15 mouse cellular contexts compared by ENCODE assay signal in the genomic region with DNA sequence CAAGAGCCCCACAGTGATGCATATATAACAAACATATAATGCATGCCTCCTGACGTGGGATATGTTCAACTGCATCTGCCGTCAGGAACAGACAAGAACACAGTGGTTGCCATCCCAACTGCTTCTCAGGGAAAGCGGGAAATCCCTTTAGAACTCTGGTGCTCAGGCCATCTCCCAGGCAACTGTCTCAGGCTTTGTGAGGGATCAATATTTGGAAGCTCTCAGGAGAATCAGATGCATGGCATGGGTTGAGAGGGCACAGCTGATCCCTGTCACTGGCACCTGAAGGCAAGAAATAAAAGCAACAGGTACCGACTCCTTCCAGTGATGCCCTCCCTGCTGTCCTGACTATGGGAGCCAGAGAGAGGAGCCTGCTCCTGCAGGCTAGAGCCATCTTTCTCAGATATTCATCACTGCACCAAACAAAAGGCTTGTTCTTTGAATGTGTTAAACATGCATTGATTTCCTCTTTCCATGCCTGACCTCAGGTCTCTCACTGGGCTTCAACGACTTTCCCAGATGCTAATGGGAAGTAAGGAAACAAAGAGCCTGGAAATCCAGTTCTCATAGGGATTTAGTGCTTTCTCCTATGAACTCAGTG.
DNase-seq lines count a peak whose midpoint lies in the region; ATAC-seq and TF ChIP-seq lines count a peak whose summit lies in the region.
"Had no signal": no experiment of that assay in that cellular context is flagged by ENCODE, and none has a peak within 500 bp of the region (broad histone marks: within the 10 kb centered on the region; RNA-seq: fewer than 3 reads in every experiment).

No protein-coding gene starts in this region.

- H3K27me3 ChIP-seq in testis, adult 2 months (ENCODE audit: control insufficient read depth, insufficient read depth, low read length), result no peaks in the 10 kb centered on the region
- H3K27me3 ChIP-seq in forebrain, postnatal 0 days (ENCODE audit: insufficient read depth, low read length), result no peaks in the 10 kb centered on the region
- peaks cover 52% of the 10 kb centered on the region for H3K27me3 ChIP-seq in midbrain, embryonic 10.5 days (ENCODE audit: low read depth, poor library complexity, severe bottlenecking)
- no peaks in the 10 kb centered on the region for H3K27me3 ChIP-seq in kidney, embryonic 15.5 days
- H3K27me3 ChIP-seq: CH12.LX; liver, embryonic 12.5 days; Patski; stomach, embryonic 15.5 days had no signal

- no peaks in the 10 kb centered on the region for H3K9me3 ChIP-seq in forebrain, postnatal 0 days (ENCODE audit: low read length)
- H3K9me3 ChIP-seq in midbrain, embryonic 10.5 days (replicated peaks), result no peaks in the 10 kb centered on the region
- H3K9me3 ChIP-seq in kidney, embryonic 15.5 days (replicated peaks), result no peaks in the 10 kb centered on the region
- H3K9me3 ChIP-seq: liver, embryonic 12.5 days; stomach, embryonic 15.5 days had no signal

- 37% methylated on average over 5 of the region's 5 CpGs for WGBS in forebrain, postnatal 0 days
- WGBS in midbrain, embryonic 10.5 days, result 40% methylated on average over 5 of the region's 5 CpGs
- WGBS in kidney, embryonic 15.5 days, result 73% methylated on average over 5 of the region's 5 CpGs

- no peak overlapping the region for H3K9ac ChIP-seq in forebrain, postnatal 0 days
- no peak overlapping the region for H3K9ac ChIP-seq in kidney, embryonic 15.5 days
- H3K9ac ChIP-seq: liver, embryonic 12.5 days; stomach, embryonic 15.5 days had no signal

- no peak overlapping the region for H3K4me2 ChIP-seq in forebrain, postnatal 0 days (ENCODE audit: low read depth)
- H3K4me2 ChIP-seq in kidney, embryonic 15.5 days, result no peak overlapping the region
- H3K4me2 ChIP-seq: liver, embryonic 12.5 days; stomach, embryonic 15.5 days had no signal

- DNase-seq in testis, postnatal 14 days (ENCODE audit: low spot score), result no peak
- DNase-seq in forebrain, postnatal 0 days, result peak; percentile 38
- peak; percentile 69 for DNase-seq in midbrain, embryonic 10.5 days (ENCODE audit: low spot score)
- no peak for DNase-seq in lung, postnatal 36 days
- DNase-seq in lung, postnatal 10 days, result no peak
- DNase-seq: kidney, adult 9 months; right cerebral cortex, postnatal 4 days had no signal

- TF ChIP-seq CTCF in testis, adult 2 months (IDR thresholded peaks at IDR 0.05; ENCODE audit: control insufficient read depth, insufficient read depth, insufficient replicate concordance, low read depth, low read length), result no peak
- TF ChIP-seq CTCF in forebrain, postnatal 0 days (IDR thresholded peaks at IDR 0.05; ENCODE audit: low read depth), result no peak

- no peak overlapping the region for H3K27ac ChIP-seq in testis, adult 2 months (ENCODE audit: control insufficient read depth, insufficient read depth, low read depth, low read length)
- 0 out of 2 replicates have a peak overlapping the region, but pooled peaks have one; percentile 21 for H3K27ac ChIP-seq in forebrain, postnatal 0 days (ENCODE audit: low read depth, low read length)
- peak overlapping the region; percentile 67 for H3K27ac ChIP-seq in midbrain, embryonic 10.5 days (replicated peaks)
- no peak overlapping the region for H3K27ac ChIP-seq in kidney, embryonic 15.5 days
- H3K27ac ChIP-seq: layer of hippocampus, adult 2 months; liver, embryonic 12.5 days; stomach, embryonic 15.5 days had no signal

- peak; percentile 63 for ATAC-seq in forebrain, postnatal 0 days
- no peak for ATAC-seq in kidney, embryonic 15.5 days (replicated peaks; ENCODE audit: low FRiP score)
- ATAC-seq: liver, embryonic 12.5 days; lung, postnatal 0 days; Patski had no signal

- H3K4me3 ChIP-seq in testis, adult 2 months (ENCODE audit: control insufficient read depth, low read depth, low read length), result peak overlapping the region; percentile 69
- no peak overlapping the region for H3K4me3 ChIP-seq in forebrain, postnatal 0 days (ENCODE audit: low read depth, low read length)
- H3K4me3 ChIP-seq in midbrain, embryonic 10.5 days, result no peak overlapping the region
- no peak overlapping the region for H3K4me3 ChIP-seq in kidney, embryonic 15.5 days (replicated peaks)
- H3K4me3 ChIP-seq: layer of hippocampus, adult 2 months; liver, embryonic 12.5 days; stomach, embryonic 15.5 days had no signal

- no peaks in the 10 kb centered on the region for H3K4me1 ChIP-seq in testis, adult 2 months (ENCODE audit: control insufficient read depth, insufficient read depth, low read length)
- peaks cover 11% of the 10 kb centered on the region; the same call in 1 of the 2 replicates for H3K4me1 ChIP-seq in forebrain, postnatal 0 days (ENCODE audit: insufficient read depth)
- H3K4me1 ChIP-seq in midbrain, embryonic 10.5 days, result peaks cover 61% of the 10 kb centered on the region
- no peaks in the 10 kb centered on the region for H3K4me1 ChIP-seq in kidney, embryonic 15.5 days
- H3K4me1 ChIP-seq: liver, embryonic 12.5 days; stomach, embryonic 15.5 days had no signal

- H3K36me3 ChIP-seq in testis, adult 2 months (ENCODE audit: control insufficient read depth, insufficient read depth, low read length), result no peaks in the 10 kb centered on the region
- H3K36me3 ChIP-seq in forebrain, postnatal 0 days (ENCODE audit: insufficient read depth), result no peaks in the 10 kb centered on the region
- H3K36me3 ChIP-seq in midbrain, embryonic 10.5 days, result no peaks in the 10 kb centered on the region
- no peaks in the 10 kb centered on the region for H3K36me3 ChIP-seq in kidney, embryonic 15.5 days
- H3K36me3 ChIP-seq: liver, embryonic 12.5 days; stomach, embryonic 15.5 days had no signal

- TF ChIP-seq POLR2A in testis, adult 2 months (IDR thresholded peaks at IDR 0.05; ENCODE audit: control insufficient read depth, low read depth, low read length), result no peak

Comparison
In these comparisons a context has a peak if more than half of its experiments do, and no peak if none do; other contexts are left out.
1. H3K27ac ChIP-seq: peak in forebrain, postnatal 0 days (single experiment) and midbrain, embryonic 10.5 days (single experiment); none in testis, adult 2 months (single experiment) and kidney, embryonic 15.5 days (single experiment).
2. DNase-seq: peak in forebrain, postnatal 0 days (single experiment) and midbrain, embryonic 10.5 days (single experiment); none in testis, postnatal 14 days (single experiment), lung, postnatal 36 days (single experiment) and lung, postnatal 10 days (single experiment).